Mouse (Mus musculus): ENCODE measurements at regions not wholly inside any gene's neighbourhood (a gene's known extent, or its start where the extent isn't known, plus 50 kb on each side); places are given as distances from the start of the nearest gene placed in this dataset.

DNA sequence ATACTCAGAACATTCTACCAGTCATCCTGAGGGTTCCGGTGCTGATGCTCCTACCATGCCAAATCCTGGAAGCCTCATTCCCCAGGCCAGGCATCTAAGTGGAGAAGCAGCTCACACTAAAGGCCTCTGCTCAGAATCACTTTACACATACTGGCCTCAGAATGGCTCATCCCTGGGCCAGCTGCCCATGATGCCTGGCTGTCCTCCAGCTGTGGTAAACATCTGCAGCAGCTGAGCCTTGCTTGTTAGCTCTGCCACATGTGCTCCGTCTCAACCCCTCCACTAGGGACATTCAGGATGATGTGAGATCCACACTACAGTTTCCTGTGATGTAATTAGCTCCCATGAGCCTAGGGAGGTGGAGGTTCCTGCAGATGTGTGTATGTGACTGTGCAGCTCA is 55.2 kb upstream of the Ret start:
- TF ChIP-seq CTCF (IDR thresholded peaks at IDR 0.05; ENCODE audit: insufficient read depth, low read length) (no peak), POLR2A (IDR thresholded peaks at IDR 0.05; ENCODE audit: borderline replicate concordance, extremely low read depth, low read depth, low read length) (no peak)
